In genomic region chr6:88343485-88344450, GRCm38 (mm10) we compare ENCODE assay signal across 8 mouse cellular contexts.
DNase-seq lines count a peak whose midpoint lies in the region; ATAC-seq lines count a peak whose summit lies in the region.

No protein-coding gene starts in this region.

- no peak overlapping the region for H3K9ac ChIP-seq in forebrain, embryonic 11.5 days (ENCODE audit: low read length)
- H3K9ac ChIP-seq in heart, embryonic 12.5 days = no peak overlapping the region
- no peak overlapping the region for H3K9ac ChIP-seq in kidney, embryonic 14.5 days (ENCODE audit: low read depth, low read length)
- no peak overlapping the region for H3K9ac ChIP-seq in midbrain, embryonic 15.5 days

- H3K4me1 ChIP-seq in forebrain, embryonic 11.5 days (replicated peaks; ENCODE audit: control insufficient read depth, insufficient read depth, low read length) = no peaks in the 10 kb centered on the region; the same call in 1 of the 2 replicates
- peaks cover 32% of the 10 kb centered on the region for H3K4me1 ChIP-seq in heart, embryonic 12.5 days (replicated peaks)
- H3K4me1 ChIP-seq in kidney, embryonic 14.5 days (ENCODE audit: control insufficient read depth, insufficient read depth, low read length) = peaks cover 18% of the 10 kb centered on the region
- H3K4me1 ChIP-seq in limb, embryonic 10.5 days = peaks cover 57% of the 10 kb centered on the region
- H3K4me1 ChIP-seq in midbrain, embryonic 15.5 days = peaks cover 27% of the 10 kb centered on the region

- H3K4me2 ChIP-seq in forebrain, embryonic 11.5 days (ENCODE audit: low read depth, low read length, severe bottlenecking) = no peak overlapping the region
- H3K4me2 ChIP-seq in heart, embryonic 12.5 days = peak overlapping the region; percentile 43
- no peak overlapping the region for H3K4me2 ChIP-seq in kidney, embryonic 14.5 days (replicated peaks; ENCODE audit: low read depth, low read length)
- H3K4me2 ChIP-seq in midbrain, embryonic 15.5 days = no peak overlapping the region

- no peaks in the 10 kb centered on the region for H3K9me3 ChIP-seq in forebrain, embryonic 11.5 days (ENCODE audit: control insufficient read depth, low read length)
- H3K9me3 ChIP-seq in heart, embryonic 12.5 days (replicated peaks) = no peaks in the 10 kb centered on the region
- H3K9me3 ChIP-seq in kidney, embryonic 14.5 days (ENCODE audit: control insufficient read depth, low read length) = no peaks in the 10 kb centered on the region
- H3K9me3 ChIP-seq in limb, embryonic 10.5 days (replicated peaks) = no peaks in the 10 kb centered on the region
- no peaks in the 10 kb centered on the region for H3K9me3 ChIP-seq in midbrain, embryonic 15.5 days

- no peaks in the 10 kb centered on the region for H3K36me3 ChIP-seq in forebrain, embryonic 11.5 days (ENCODE audit: control insufficient read depth, insufficient read depth, low read length)
- H3K36me3 ChIP-seq in heart, embryonic 12.5 days = no peaks in the 10 kb centered on the region
- H3K36me3 ChIP-seq in kidney, embryonic 14.5 days (ENCODE audit: control insufficient read depth, insufficient read depth, low read length) = no peaks in the 10 kb centered on the region
- H3K36me3 ChIP-seq in limb, embryonic 10.5 days = peaks cover 9% of the 10 kb centered on the region; the same call in 1 of the 2 replicates
- H3K36me3 ChIP-seq in midbrain, embryonic 15.5 days (replicated peaks) = no peaks in the 10 kb centered on the region

- 60% methylated on average over 7 of the region's 7 CpGs for WGBS in forebrain, embryonic 11.5 days
- WGBS in heart, embryonic 12.5 days = 28% methylated on average over 7 of the region's 7 CpGs
- 34% methylated on average over 7 of the region's 7 CpGs for WGBS in kidney, embryonic 14.5 days
- WGBS in limb, embryonic 10.5 days = 26% methylated on average over 7 of the region's 7 CpGs
- WGBS in midbrain, embryonic 15.5 days = 31% methylated on average over 7 of the region's 7 CpGs

- H3K27ac ChIP-seq in forebrain, embryonic 11.5 days (ENCODE audit: low read depth, low read length) = no peak overlapping the region
- H3K27ac ChIP-seq in heart, embryonic 12.5 days (ENCODE audit: poor library complexity, severe bottlenecking) = peak overlapping the region; percentile 78
- peak overlapping the region; percentile 77 for H3K27ac ChIP-seq in kidney, embryonic 14.5 days (ENCODE audit: low read depth, low read length)
- H3K27ac ChIP-seq in limb, embryonic 10.5 days = peak overlapping the region; percentile 90
- peak overlapping the region; percentile 39; the same call in 1 of the 2 replicates for H3K27ac ChIP-seq in midbrain, embryonic 15.5 days

- peak; percentile 66 for DNase-seq in cerebellum, adult 11 months
- peak; percentile 74 for DNase-seq in forebrain, embryonic 11.5 days (ENCODE audit: low spot score)
- DNase-seq in limb, embryonic 10.5 days (ENCODE audit: low spot score) = peak; percentile 91
- peak; percentile 60 for DNase-seq in telencephalon, adult 2 months (ENCODE audit: low read depth, low spot score)

- H3K4me3 ChIP-seq in forebrain, embryonic 11.5 days (ENCODE audit: low read depth, low read length) = no peak overlapping the region
- no peak overlapping the region for H3K4me3 ChIP-seq in heart, embryonic 12.5 days
- no peak overlapping the region for H3K4me3 ChIP-seq in kidney, embryonic 14.5 days (ENCODE audit: low read length)
- peak overlapping the region; percentile 28 for H3K4me3 ChIP-seq in limb, embryonic 10.5 days
- no peak overlapping the region for H3K4me3 ChIP-seq in midbrain, embryonic 15.5 days

- no peaks in the 10 kb centered on the region for H3K27me3 ChIP-seq in forebrain, embryonic 11.5 days (ENCODE audit: control insufficient read depth, insufficient read depth, low read length)
- H3K27me3 ChIP-seq in heart, embryonic 12.5 days (replicated peaks) = no peaks in the 10 kb centered on the region
- H3K27me3 ChIP-seq in kidney, embryonic 14.5 days (ENCODE audit: control insufficient read depth, insufficient read depth, low read length) = no peaks in the 10 kb centered on the region
- no peaks in the 10 kb centered on the region for H3K27me3 ChIP-seq in limb, embryonic 10.5 days (ENCODE audit: low read depth, poor library complexity, severe bottlenecking)
- H3K27me3 ChIP-seq in midbrain, embryonic 15.5 days (replicated peaks) = no peaks in the 10 kb centered on the region

- ATAC-seq in forebrain, embryonic 11.5 days (replicated peaks; ENCODE audit: low FRiP score) = no peak
- ATAC-seq in heart, embryonic 12.5 days (ENCODE audit: insufficient number of reproducible peaks, low FRiP score) = peak; percentile 79
- ATAC-seq in kidney, embryonic 14.5 days (ENCODE audit: low FRiP score, low TSS enrichment) = peak; percentile 87
- peak; percentile 90 for ATAC-seq in midbrain, embryonic 15.5 days (replicated peaks)
- no peak for ATAC-seq in CD4-positive, CD25-positive, alpha-beta regulatory T cell, adult 4 months

Comparison
In these comparisons a context has a peak if more than half of its experiments do, and no peak if none do; other contexts are left out.
1. ATAC-seq: peak in heart, embryonic 12.5 days (single experiment), kidney, embryonic 14.5 days (single experiment) and midbrain, embryonic 15.5 days (single experiment); none in forebrain, embryonic 11.5 days (single experiment) and CD4-positive, CD25-positive, alpha-beta regulatory T cell, adult 4 months (single experiment).
2. Peak in every context shown above with its lines, with median percentiles within 50 percentile points of each other: DNase-seq.